Mouse (Mus musculus) liver, adult 2 months (tissue): ENCODE results near the gene Ccn6.

Source experiments
- CTCF ChIP-seq: fragments of 200-500 bp; IDR thresholded peaks from 2 replicates; pipeline ENCODE4 v1.5.1; 2011; ENCODE audit warnings: low read depth, low read length, control low read depth
- POLR2A ChIP-seq: fragments of 200-500 bp; IDR thresholded peaks from 2 replicates; pipeline ENCODE4 v1.6.1; 2011; ENCODE audit warnings: low read length, control low read depth; ENCODE audit not compliant: insufficient read depth; ENCODE audit errors: extremely low read depth

GRCm38 (mm10) chr10:39202490-39202889 lies 38.9 kb upstream of the Ccn6 start:
- TF ChIP-seq CTCF (no peak), POLR2A (no peak)
